Mouse (Mus musculus) lung, adult 2 months (tissue): ENCODE measurements around the gene Tes.

Experiments
- CTCF ChIP-seq: fragments of 200-500 bp; IDR thresholded peaks from 2 replicates; pipeline ENCODE4 v1.5.1; 2011; ENCODE audit warnings: mild to moderate bottlenecking, low read length, control low read depth; ENCODE audit not compliant: insufficient read depth
- POLR2A ChIP-seq: fragments of 200-500 bp; IDR thresholded peaks from 2 replicates; pipeline ENCODE4 v1.6.1; 2011; ENCODE audit warnings: low read depth, mild to moderate bottlenecking, control low read depth, low read length, borderline replicate concordance; ENCODE audit errors: extremely low read depth

- TF ChIP-seq CTCF (no peak), POLR2A (no peak)
These were observed 39.1 kb upstream of the Tes start for GRCm38 (mm10) chr6:17025886-17026285.
